Mouse (Mus musculus): ENCODE measurements around the gene Ddn. TPM values are rescaled to one million over a fixed set of nuclear protein-coding genes. Genes with fewer than 3 reads are reported as not detected.

Gene Ddn
- total RNA-seq, 1 experiment from 2014 or later: not detected

Other genes with a start within 250 kb of the Ddn start
- 112 to 132 TPM (median 124 TPM) in 3 replicates for gene Ccnt1, start 238.6 kb downstream of the Ddn start, total RNA-seq (2017)
- gene 4930415O20Rik, start 238.5 kb downstream of the Ddn start, total RNA-seq (2017): not detected in 3 replicates
- gene Adcy6, start 199.4 kb downstream of the Ddn start, total RNA-seq (2017): 0.96 to 3.7 TPM in 2 of 3 replicates, not detected in the other
- gene Cacnb3, start 178.7 kb downstream of the Ddn start, total RNA-seq (2017): 0.68 to 1.3 TPM in 2 of 3 replicates, not detected in the other
- gene Ddx23, start 146.6 kb downstream of the Ddn start, total RNA-seq (2017): 106 to 143 TPM (median 108 TPM) in 3 replicates
- 1.2 to 2.8 TPM (median 1.5 TPM) in 3 replicates for gene Rnd1, start 132.0 kb downstream of the Ddn start, total RNA-seq (2017)
- not detected in 3 replicates for gene Ccdc65, start 101.3 kb downstream of the Ddn start, total RNA-seq (2017)
- 0.11 to 2.2 TPM in 2 of 3 replicates, not detected in the other for gene Fkbp11, start 81.3 kb downstream of the Ddn start, total RNA-seq (2017)
- 27.4 to 48.6 TPM (median 30.8 TPM) in 3 replicates for gene Arf3, start 46.3 kb downstream of the Ddn start, total RNA-seq (2017)
- gene Wnt10b, start 31.3 kb downstream of the Ddn start, total RNA-seq (2017): not detected in 3 replicates
- gene Wnt1, start 19.6 kb downstream of the Ddn start, total RNA-seq (2017): not detected in 3 replicates
- gene Prkag1, start 22.0 kb upstream of the Ddn start, total RNA-seq (2017): 128 to 132 TPM (median 132 TPM) in 3 replicates
- gene Kmt2d, start 61.7 kb upstream of the Ddn start, total RNA-seq (2017): 39.4 to 138 TPM (median 45.1 TPM) in 3 replicates
- 6.0 to 15.1 TPM (median 14.2 TPM) in 3 replicates for gene Rhebl1, start 85.0 kb upstream of the Ddn start, total RNA-seq (2017)
- 0.19 TPM in 1 of 3 replicates, not detected in the others for gene Dhh, start 89.0 kb upstream of the Ddn start, total RNA-seq (2017)
- 54.7 to 97.4 TPM (median 92.2 TPM) in 3 replicates for gene Lmbr1l, start 108.7 kb upstream of the Ddn start, total RNA-seq (2017)
- 86.5 to 154 TPM (median 137 TPM) in 3 replicates for gene Tuba1b, start 125.1 kb upstream of the Ddn start, total RNA-seq (2017)
- 12.2 to 56.4 TPM in 2 of 3 replicates, not detected in the other for gene Gm49450, start 144.1 kb upstream of the Ddn start, total RNA-seq (2017)
- gene Tuba1a, start 144.2 kb upstream of the Ddn start, total RNA-seq (2017): 79.8 to 96.7 TPM (median 88.2 TPM) in 3 replicates
- 104 to 150 TPM (median 116 TPM) in 3 replicates for gene Tuba1c, start 220.4 kb upstream of the Ddn start, total RNA-seq (2017)
- gene Prph, start 245.7 kb upstream of the Ddn start, total RNA-seq (2017): 1.1 TPM in 1 of 3 replicates, not detected in the others